Mouse (Mus musculus) inflammation-experienced regulatory T-cells (primary cell): ENCODE data around the gene Olfr1366. TPM values are rescaled to one million over a fixed set of nuclear protein-coding genes. Genes with fewer than 3 reads are reported as not detected.

Experiments used
- polyA plus RNA-seq, 2 experiments: library from polyadenylated mRNA; unstranded; fragments of 100-300 nt; shearing (Covaris generic); gene quantifications; one replicate each; pipeline ENCODE4 v1.2.1; 2017

The Olfr1366 gene
- polyA plus RNA-seq = not detected

GRCm38 (mm10) chr13:21542708-21543107 is at the start of gene Olfr1366:
Gene Olfr1366 (minus strand): TSS chr13:21542808.

DNA sequence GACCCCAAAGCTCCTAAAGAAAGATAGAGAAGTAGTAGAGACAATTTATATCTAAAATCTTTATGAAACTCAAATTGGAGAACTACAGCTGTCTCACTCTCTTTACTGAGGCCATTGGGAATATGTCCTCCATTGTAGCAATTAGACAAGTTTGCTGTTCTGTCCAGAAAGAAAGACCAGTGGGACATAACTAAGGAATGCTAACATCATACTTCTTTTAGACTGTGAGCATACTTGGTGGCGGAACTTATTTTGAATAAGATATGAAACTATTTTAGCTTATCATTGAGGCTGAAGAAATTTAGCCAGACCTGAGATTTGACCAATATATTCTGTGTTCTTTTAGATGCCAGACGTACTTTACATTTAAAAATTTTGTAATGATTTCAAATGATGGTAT is 39.1 kb upstream of the Olfr1366 start, which contains the start of gene Olfr1364:
Gene Olfr1364 (minus strand): TSS at position 101 of the 400 bp plus-strand sequence.

DNA sequence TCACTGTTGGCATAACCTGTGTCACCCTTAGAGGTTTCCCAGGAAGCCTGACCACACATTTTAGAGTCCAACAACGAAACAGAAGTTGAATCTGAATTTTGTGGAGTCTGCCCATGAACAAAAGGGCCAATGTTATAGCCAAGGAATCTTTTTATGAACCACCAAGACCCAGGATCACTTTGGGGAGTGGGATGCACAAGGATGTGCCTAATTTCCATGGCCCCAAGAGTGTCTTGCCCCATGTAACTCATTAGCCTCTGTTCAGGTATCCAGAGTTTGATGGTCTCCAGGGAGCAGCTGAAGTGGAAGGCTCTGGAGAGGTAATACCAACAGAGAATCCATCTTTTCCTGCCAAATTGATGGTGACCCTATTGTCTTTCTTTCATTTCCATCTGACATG is 17.2 kb upstream of the Olfr1366 start, which contains the start of gene Olfr1535:
Gene Olfr1535 (minus strand): TSS at position 101 of the 400 bp plus-strand sequence.

GRCm38 (mm10) chr13:21530781-21531201 is 11.8 kb downstream of the Olfr1366 start, which contains the start of gene Zkscan8:
Gene Zkscan8 (minus strand): TSS chr13:21531120.

GRCm38 (mm10) chr13:21501182-21501581 is 41.4 kb downstream of the Olfr1366 start, which contains the start of gene Gm11273:
Gene Gm11273 (minus strand): TSS chr13:21501418.

DNA sequence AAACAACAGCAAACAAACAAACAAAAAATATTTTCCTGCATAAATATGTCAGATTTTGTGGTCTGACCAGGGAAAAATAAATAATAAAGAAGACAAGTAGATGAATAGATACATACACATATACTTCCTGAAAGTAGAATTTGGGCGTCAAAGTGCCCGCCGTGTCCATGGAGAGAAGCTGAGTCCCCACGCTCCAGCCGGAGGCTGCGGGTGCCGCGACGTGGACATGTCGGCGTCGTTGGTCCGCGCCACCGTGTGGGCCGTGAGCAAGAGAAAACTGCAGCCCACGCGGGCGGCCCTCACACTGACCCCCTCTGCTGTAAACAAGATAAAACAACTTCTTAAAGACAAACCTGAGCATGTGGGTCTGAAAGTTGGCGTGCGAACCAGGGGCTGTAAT is 47.5 kb downstream of the Olfr1366 start, which contains the start of gene AK157302:
Gene AK157302 (plus strand): TSS at position 144 of the 400 bp plus-strand sequence.

Other genes with a start within 250 kb of the Olfr1366 start
- gene Gpx6, start 230.7 kb downstream of the Olfr1366 start, polyA plus RNA-seq = under 1 TPM; 0.23 to 0.77 TPM
- not detected for gene Olfr1367, start 195.9 kb downstream of the Olfr1366 start, polyA plus RNA-seq
- gene Zscan12, start 180.0 kb downstream of the Olfr1366 start, polyA plus RNA-seq = 10 to 100 TPM in 1 of 2 experiments, 1 to 10 TPM in 1; 8.3 to 13.5 TPM
- gene Zkscan3, start 140.1 kb downstream of the Olfr1366 start, polyA plus RNA-seq = 10 to 100 TPM; 57.4 to 65.7 TPM
- under 1 TPM; 0.23 to 0.53 TPM for gene Pgbd1, start 101.8 kb downstream of the Olfr1366 start, polyA plus RNA-seq
- 1 to 10 TPM; 7.6 to 7.7 TPM for gene Zscan26, start 89.1 kb downstream of the Olfr1366 start, polyA plus RNA-seq
- gene Nkapl, start 74.3 kb downstream of the Olfr1366 start, polyA plus RNA-seq = under 1 TPM; 0.11 to 0.44 TPM
- not detected for gene Zkscan4, start 63.9 kb downstream of the Olfr1366 start, polyA plus RNA-seq
- not detected for gene Gm10065, start 63.4 kb downstream of the Olfr1366 start, polyA plus RNA-seq
- gene AK157302, start 47.6 kb downstream of the Olfr1366 start, polyA plus RNA-seq = under 1 TPM; 0.08 to 0.54 TPM
- gene Gm11273, start 41.4 kb downstream of the Olfr1366 start, polyA plus RNA-seq = 10 to 100 TPM; 10.6 to 16.4 TPM
- 10 to 100 TPM in 1 of 2 experiments, 1 to 10 TPM in 1; 7.6 to 12.8 TPM for gene Zkscan8, start 11.7 kb downstream of the Olfr1366 start, polyA plus RNA-seq
- 1 to 10 TPM in 1 of 2 experiments, under 1 TPM in 1; 0.95 to 2.1 TPM for gene Olfr1535, start 17.1 kb upstream of the Olfr1366 start, polyA plus RNA-seq
- not detected for gene Olfr1364, start 39.0 kb upstream of the Olfr1366 start, polyA plus RNA-seq
- gene Olfr1362, start 71.2 kb upstream of the Olfr1366 start, polyA plus RNA-seq = not detected
- gene Olfr11, start 99.7 kb upstream of the Olfr1366 start, polyA plus RNA-seq = not detected
- under 1 TPM in 1 of 2 experiments, not detected in 1; 0.60 TPM for gene Olfr1361, start 120.6 kb upstream of the Olfr1366 start, polyA plus RNA-seq
- gene Olfr1360, start 134.6 kb upstream of the Olfr1366 start, polyA plus RNA-seq = under 1 TPM in 1 of 2 experiments, not detected in 1; 0.21 TPM
- gene Olfr1359, start 155.3 kb upstream of the Olfr1366 start, polyA plus RNA-seq = under 1 TPM in 1 of 2 experiments, not detected in 1; 0.71 TPM
- 1 to 10 TPM in 1 of 2 experiments, not detected in 1; 1.4 TPM for gene Hist1h2bl, start 173.3 kb upstream of the Olfr1366 start, polyA plus RNA-seq
- gene Hist1h2ai, start 173.6 kb upstream of the Olfr1366 start, polyA plus RNA-seq = 10 to 100 TPM; 14.1 to 15.1 TPM
- 1 to 10 TPM; 1.7 to 2.2 TPM for gene Hist1h3h, start 174.9 kb upstream of the Olfr1366 start, polyA plus RNA-seq
- not detected for gene Hist1h2bm, start 179.2 kb upstream of the Olfr1366 start, polyA plus RNA-seq
- under 1 TPM in 1 of 2 experiments, not detected in 1; 0.34 TPM for gene Hist1h4j, start 192.3 kb upstream of the Olfr1366 start, polyA plus RNA-seq
- gene Hist1h4k, start 207.7 kb upstream of the Olfr1366 start, polyA plus RNA-seq = 10 to 100 TPM in 1 of 2 experiments, 1 to 10 TPM in 1; 4.7 to 30.8 TPM
- gene Hist1h2ak, start 211.0 kb upstream of the Olfr1366 start, polyA plus RNA-seq = 1 to 10 TPM; 2.4 to 8.2 TPM
- 1 to 10 TPM; 3.2 to 5.7 TPM for gene Hist1h2bn, start 211.3 kb upstream of the Olfr1366 start, polyA plus RNA-seq
- gene Hist1h1b, start 237.8 kb upstream of the Olfr1366 start, polyA plus RNA-seq = 1 to 10 TPM; 2.0 to 3.3 TPM
- gene Hist1h3i, start 240.6 kb upstream of the Olfr1366 start, polyA plus RNA-seq = 1 to 10 TPM in 1 of 2 experiments, not detected in 1; 1.5 TPM
- gene Hist1h2an, start 244.4 kb upstream of the Olfr1366 start, polyA plus RNA-seq = 1 to 10 TPM; 2.5 to 3.2 TPM
- gene Hist1h2bp, start 244.7 kb upstream of the Olfr1366 start, polyA plus RNA-seq = 1 to 10 TPM in 1 of 2 experiments, not detected in 1; 1.6 TPM